Comparison of ENCODE assay signal across 9 mouse cellular contexts in genomic region chr11:77308533-77308932, GRCm38 (mm10).
A peak's percentile ranks its signal among the peaks of the same experiment; 100 is the strongest.
DNase-seq lines count a peak whose midpoint lies in the region; ATAC-seq and TF ChIP-seq lines count a peak whose summit lies in the region.
"Had no signal": no experiment of that assay in that cellular context is flagged by ENCODE, and none has a peak within 500 bp of the region (broad histone marks: within the 10 kb centered on the region; RNA-seq: fewer than 3 reads in every experiment).

No protein-coding gene starts in this region.

- no peak overlapping the region for H3K27ac ChIP-seq in forebrain, postnatal 0 days (ENCODE audit: low read depth, low read length)
- H3K27ac ChIP-seq in forebrain, embryonic 15.5 days (replicated peaks) = no peak overlapping the region
- no peak overlapping the region for H3K27ac ChIP-seq in midbrain, postnatal 0 days (ENCODE audit: low read depth, low read length)
- no peak overlapping the region for H3K27ac ChIP-seq in midbrain, embryonic 16.5 days (ENCODE audit: low read length)
- H3K27ac ChIP-seq: heart, embryonic 15.5 days had no signal

- ATAC-seq in forebrain, postnatal 0 days = no peak
- ATAC-seq in forebrain, embryonic 15.5 days (replicated peaks) = no peak
- no peak for ATAC-seq in midbrain, postnatal 0 days (ENCODE audit: low FRiP score)
- no peak for ATAC-seq in midbrain, embryonic 16.5 days
- 0 out of 2 replicates have a peak, but pooled peaks have one; percentile 54 for ATAC-seq in megakaryocyte progenitor cell, adult 5-6 weeks (replicated peaks; ENCODE audit: poor library complexity)

- peak; percentile 77 for TF ChIP-seq CTCF in forebrain, postnatal 0 days (IDR thresholded peaks at IDR 0.05; ENCODE audit: low read depth)
- peak; percentile 87 for TF ChIP-seq CTCF in midbrain, postnatal 0 days (IDR thresholded peaks at IDR 0.05)

- DNase-seq in forebrain, postnatal 0 days = peak; percentile 66
- DNase-seq in midbrain, postnatal 0 days (ENCODE audit: low spot score) = peak; percentile 75
- peak; percentile 48 for DNase-seq in cerebellum, adult 8-10 months
- peak; percentile 81 for DNase-seq in induced T-regulatory cell, adult 2 months (ENCODE audit: low read depth)
- no peak for DNase-seq in right cerebral cortex, postnatal 36 days (ENCODE audit: low spot score in 2 of 2)

- H3K4me1 ChIP-seq in forebrain, postnatal 0 days (ENCODE audit: insufficient read depth) = no peaks in the 10 kb centered on the region
- H3K4me1 ChIP-seq in forebrain, embryonic 15.5 days = no peaks in the 10 kb centered on the region
- no peaks in the 10 kb centered on the region for H3K4me1 ChIP-seq in midbrain, postnatal 0 days (ENCODE audit: insufficient read depth, low read length)
- H3K4me1 ChIP-seq in midbrain, embryonic 16.5 days (ENCODE audit: control insufficient read depth, insufficient read depth, low read length) = no peaks in the 10 kb centered on the region

- no peaks in the 10 kb centered on the region for H3K27me3 ChIP-seq in forebrain, postnatal 0 days (ENCODE audit: insufficient read depth, low read length)
- H3K27me3 ChIP-seq in forebrain, embryonic 15.5 days = no peaks in the 10 kb centered on the region
- no peaks in the 10 kb centered on the region for H3K27me3 ChIP-seq in midbrain, postnatal 0 days (ENCODE audit: insufficient read depth, low read length)
- no peaks in the 10 kb centered on the region for H3K27me3 ChIP-seq in midbrain, embryonic 16.5 days (ENCODE audit: control insufficient read depth, insufficient read depth, low read depth, low read length)
- H3K27me3 ChIP-seq: heart, embryonic 15.5 days had no signal

- H3K4me3 ChIP-seq in forebrain, postnatal 0 days (ENCODE audit: low read depth, low read length) = no peak overlapping the region
- no peak overlapping the region for H3K4me3 ChIP-seq in forebrain, embryonic 15.5 days
- no peak overlapping the region for H3K4me3 ChIP-seq in midbrain, postnatal 0 days (ENCODE audit: low read depth, low read length)
- H3K4me3 ChIP-seq in midbrain, embryonic 16.5 days (ENCODE audit: low read depth, low read length) = no peak overlapping the region
- H3K4me3 ChIP-seq: heart, embryonic 15.5 days had no signal

- no peak overlapping the region for H3K9ac ChIP-seq in forebrain, postnatal 0 days
- no peak overlapping the region for H3K9ac ChIP-seq in forebrain, embryonic 15.5 days (replicated peaks)
- no peak overlapping the region for H3K9ac ChIP-seq in midbrain, postnatal 0 days (replicated peaks; ENCODE audit: low read length, poor library complexity, severe bottlenecking)
- H3K9ac ChIP-seq in midbrain, embryonic 16.5 days (ENCODE audit: low read depth, low read length) = no peak overlapping the region
- H3K9ac ChIP-seq: heart, embryonic 15.5 days had no signal

- H3K9me3 ChIP-seq in forebrain, postnatal 0 days (ENCODE audit: low read length) = no peaks in the 10 kb centered on the region
- H3K9me3 ChIP-seq in forebrain, embryonic 15.5 days = no peaks in the 10 kb centered on the region
- H3K9me3 ChIP-seq in midbrain, postnatal 0 days (ENCODE audit: low read length) = no peaks in the 10 kb centered on the region
- no peaks in the 10 kb centered on the region for H3K9me3 ChIP-seq in midbrain, embryonic 16.5 days (replicated peaks; ENCODE audit: control insufficient read depth, low read length, poor library complexity, severe bottlenecking)
- H3K9me3 ChIP-seq: heart, embryonic 15.5 days had no signal

- no peak overlapping the region for H3K4me2 ChIP-seq in forebrain, postnatal 0 days (ENCODE audit: low read depth)
- no peak overlapping the region for H3K4me2 ChIP-seq in forebrain, embryonic 15.5 days (replicated peaks)
- H3K4me2 ChIP-seq in midbrain, postnatal 0 days (ENCODE audit: low read depth, low read length, poor library complexity, severe bottlenecking) = no peak overlapping the region
- no peak overlapping the region for H3K4me2 ChIP-seq in midbrain, embryonic 16.5 days (ENCODE audit: low read length)
- H3K4me2 ChIP-seq: heart, embryonic 15.5 days had no signal

- WGBS in forebrain, postnatal 0 days = 7% methylated on average over 1 of the region's 1 CpGs
- 13% methylated on average over 1 of the region's 1 CpGs for WGBS in forebrain, embryonic 15.5 days
- WGBS in midbrain, postnatal 0 days = 4% methylated on average over 1 of the region's 1 CpGs
- WGBS in midbrain, embryonic 16.5 days = 10% methylated on average over 1 of the region's 1 CpGs

- no peaks in the 10 kb centered on the region for H3K36me3 ChIP-seq in forebrain, postnatal 0 days (ENCODE audit: insufficient read depth)
- no peaks in the 10 kb centered on the region for H3K36me3 ChIP-seq in forebrain, embryonic 15.5 days
- H3K36me3 ChIP-seq in midbrain, postnatal 0 days (ENCODE audit: insufficient read depth, low read length) = no peaks in the 10 kb centered on the region
- H3K36me3 ChIP-seq in midbrain, embryonic 16.5 days (ENCODE audit: control insufficient read depth, insufficient read depth, low read length) = no peaks in the 10 kb centered on the region
- H3K36me3 ChIP-seq: heart, embryonic 15.5 days had no signal

Comparison
In these comparisons a context has a peak if more than half of its experiments do, and no peak if none do; other contexts are left out.
1. DNase-seq: peak in forebrain, postnatal 0 days (single experiment), midbrain, postnatal 0 days (single experiment), cerebellum, adult 8-10 months (single experiment) and induced T-regulatory cell, adult 2 months (single experiment); none in right cerebral cortex, postnatal 36 days (0 of 2).